Mouse (Mus musculus) stomach, embryonic 16.5 days (tissue): ENCODE data around the gene Col4a2. TPM values are rescaled to one million over a fixed set of nuclear protein-coding genes. Genes with fewer than 3 reads are reported as not detected.
A peak's percentile ranks its signal among the peaks of the same experiment; 100 is the strongest.

ENCODE experiments used
- ATAC-seq: fragments of 200-750 bp; cut with Nextera tagmentation; 2 replicates; pipeline ENCODE4 v1.8.0; 2017; ENCODE audit warnings: moderate number of reproducible peaks, moderate TSS enrichment; ENCODE audit not compliant: insufficient read depth, low FRiP score
- H3K27ac ChIP-seq: fragments of 300-500 bp; sonication (generic); 2 replicates; pipeline ENCODE4 v1.5.1; 2014; ENCODE audit warnings: low read length
- H3K27me3 ChIP-seq: fragments of 300-500 bp; sonication (generic); 2 replicates; pipeline ENCODE4 v1.6.1; 2014; ENCODE audit warnings: low read length, control low read depth, mixed read lengths; ENCODE audit not compliant: control insufficient read depth, insufficient read depth
- H3K36me3 ChIP-seq: fragments of 300-500 bp; sonication (generic); 2 replicates; pipeline ENCODE4 v1.6.1; 2014; ENCODE audit warnings: low read length; ENCODE audit not compliant: control insufficient read depth, insufficient read depth
- H3K4me1 ChIP-seq: fragments of 300-500 bp; sonication (generic); 2 replicates; pipeline ENCODE4 v1.6.1; 2014; ENCODE audit warnings: low read length, control low read depth, mixed read lengths; ENCODE audit not compliant: control insufficient read depth, insufficient read depth
- H3K4me2 ChIP-seq: fragments of 300-500 bp; sonication (generic); 2 replicates; pipeline ENCODE4 v1.6.1; 2014; ENCODE audit warnings: low read depth, low read length, mixed read lengths
- H3K4me3 ChIP-seq: fragments of 300-500 bp; sonication (generic); replicated peaks from 2 replicates; pipeline ENCODE4 v1.5.1; 2014; ENCODE audit warnings: mild to moderate bottlenecking, low read length
- H3K9ac ChIP-seq: fragments of 300-500 bp; sonication (generic); 2 replicates; pipeline ENCODE4 v1.6.1; 2014; ENCODE audit warnings: low read length
- H3K9me3 ChIP-seq: fragments of 300-500 bp; sonication (generic); replicated peaks from 2 replicates; pipeline ENCODE4 v1.6.1; 2016; ENCODE audit warnings: low read length, control low read depth; ENCODE audit not compliant: control insufficient read depth
- WGBS: fragments of 180-500 bp; shearing (Covaris S2); extraction: QIAGEN DNeasy Blood & Tissue Kit; methylation state at CpG from one replicate; pipeline ENCODE4 v1.1.7; 2014; 5-methylcytosine and 5-hydroxymethylcytosine counted together
- polyA plus RNA-seq: library from polyadenylated mRNA; unstranded; fragments of >200 nt; fragmentation: Nextera tagmentation; extraction: Ambion mirVana; gene quantifications from 2 replicates; pipeline ENCODE4 v1.2.1, GENCODE M21; 2015

The Col4a2 gene
- polyA plus RNA-seq, 1 experiment from 2014 or later: 65.2 TPM

DNA sequence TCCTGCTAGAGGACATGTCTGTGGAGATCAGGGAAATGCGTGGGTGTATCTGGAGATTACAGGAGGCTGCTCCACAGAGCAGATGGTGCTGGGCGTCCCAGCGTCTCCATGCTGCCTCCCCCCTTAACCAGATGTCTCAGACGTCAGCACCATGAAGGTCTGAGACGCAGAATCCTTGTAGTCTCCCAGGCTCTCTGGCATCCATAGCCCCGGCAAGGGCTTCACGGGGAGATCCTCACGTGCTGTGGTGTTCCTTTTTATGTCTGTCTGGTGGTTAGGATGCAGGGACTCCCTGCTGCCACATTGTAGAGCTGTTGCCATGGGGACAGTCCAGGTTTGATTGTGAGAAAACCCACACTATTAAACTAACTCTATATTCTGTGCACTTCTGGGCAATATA, 101.7 kb downstream of the Col4a2 start:
- ATAC-seq: no peak
- Histone ChIP-seq H3K9ac (no peak overlapping the region), H3K27ac (no peak overlapping the region), H3K4me1 (peaks cover 24% of the 10 kb centered on the region), H3K27me3 (no peaks in the 10 kb centered on the region), H3K4me3 (no peak overlapping the region), H3K36me3 (no peaks in the 10 kb centered on the region), H3K9me3 (no peaks in the 10 kb centered on the region), H3K4me2 (no peak overlapping the region)
- 71% methylated on average over 8 of the region's 8 CpGs for WGBS

DNA sequence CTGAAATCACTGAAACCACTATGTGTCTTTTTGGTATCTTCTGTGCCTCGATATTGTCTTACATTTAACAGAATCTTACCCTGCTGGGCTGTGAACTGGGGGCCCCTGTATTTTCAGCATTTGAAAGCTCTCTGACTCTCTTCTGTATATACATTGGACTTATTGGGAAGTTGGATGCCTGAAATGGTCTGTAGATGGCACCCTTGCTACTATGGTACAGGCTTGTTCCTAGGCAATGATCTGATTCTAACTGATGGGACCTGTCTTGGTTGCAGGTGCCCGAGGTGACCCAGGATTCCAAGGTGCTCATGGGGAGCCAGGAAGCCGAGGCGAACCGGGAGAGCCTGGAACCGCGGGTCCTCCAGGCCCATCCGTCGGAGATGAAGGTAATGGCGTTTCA, 102.5 kb downstream of the Col4a2 start:
- H3K9ac ChIP-seq: no peak overlapping the region
- no peaks in the 10 kb centered on the region for H3K27me3 ChIP-seq
- H3K27ac ChIP-seq: no peak overlapping the region
- WGBS: 80% methylated on average over 10 of the region's 10 CpGs
- H3K36me3 ChIP-seq: no peaks in the 10 kb centered on the region
- H3K4me2 ChIP-seq: no peak overlapping the region
- no peak overlapping the region for H3K4me3 ChIP-seq
- H3K4me1 ChIP-seq: peaks cover 24% of the 10 kb centered on the region
- H3K9me3 ChIP-seq: no peaks in the 10 kb centered on the region
- ATAC-seq: no peak

DNA sequence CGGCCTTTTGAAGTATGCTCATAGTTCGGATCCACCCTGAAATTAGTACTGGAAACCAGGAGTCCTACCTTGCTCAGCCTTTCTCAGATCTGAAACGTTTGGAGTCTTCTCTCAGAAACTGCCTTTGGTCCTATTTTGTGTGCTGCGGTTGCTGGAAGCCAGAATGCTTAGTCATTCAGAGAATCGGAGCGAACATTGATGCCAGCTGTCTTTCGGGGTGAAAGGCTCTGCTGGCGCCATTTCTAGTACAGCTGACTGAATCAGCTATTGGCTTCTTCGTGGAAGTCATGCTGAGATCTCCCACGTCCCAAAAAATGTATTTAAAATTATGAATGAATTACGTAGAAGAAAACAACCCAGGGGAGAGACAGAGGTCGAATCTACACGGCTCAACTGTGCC, 105.2 kb downstream of the Col4a2 start:
- Histone ChIP-seq H3K36me3 (no peaks in the 10 kb centered on the region), H3K4me1 (peaks cover 5% of the 10 kb centered on the region), H3K27ac (no peak overlapping the region), H3K4me2 (no peak overlapping the region), H3K9me3 (no peaks in the 10 kb centered on the region), H3K27me3 (no peaks in the 10 kb centered on the region), H3K4me3 (no peak overlapping the region), H3K9ac (no peak overlapping the region)
- no peak for ATAC-seq
- WGBS: 76% methylated on average over 13 of the region's 13 CpGs

DNA sequence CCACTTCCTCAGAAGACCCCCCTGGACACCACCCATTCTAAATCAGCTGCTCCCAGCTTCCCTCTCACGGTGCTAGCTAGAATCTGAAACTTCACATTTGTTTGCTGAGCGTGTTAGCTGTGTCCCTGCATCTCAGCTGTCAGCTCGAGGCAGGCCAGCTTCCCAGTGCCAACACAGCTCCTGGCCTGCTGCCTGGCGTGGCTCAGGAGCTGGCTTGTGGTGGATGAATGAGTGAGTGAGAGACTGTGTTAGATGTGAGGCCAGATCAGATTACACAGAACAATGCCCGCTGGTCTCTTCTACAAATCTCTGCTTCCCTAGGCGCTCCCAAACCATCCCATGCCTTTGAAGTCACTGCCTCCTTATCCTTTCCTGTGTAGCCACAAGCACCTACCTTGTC, 106.6 kb downstream of the Col4a2 start:
- peaks cover 3% of the 10 kb centered on the region; the same call in 1 of the 2 replicates for H3K4me1 ChIP-seq
- no peak overlapping the region for H3K4me3 ChIP-seq
- no peak overlapping the region for H3K9ac ChIP-seq
- no peak; the same call in 1 of the 2 replicates for ATAC-seq
- 32% methylated on average over 6 of the region's 6 CpGs for WGBS
- H3K4me2 ChIP-seq: no peak overlapping the region
- no peaks in the 10 kb centered on the region for H3K9me3 ChIP-seq
- H3K36me3 ChIP-seq: peaks cover 5% of the 10 kb centered on the region
- no peaks in the 10 kb centered on the region for H3K27me3 ChIP-seq
- H3K27ac ChIP-seq: no peak overlapping the region; the same call in 1 of the 2 replicates

DNA sequence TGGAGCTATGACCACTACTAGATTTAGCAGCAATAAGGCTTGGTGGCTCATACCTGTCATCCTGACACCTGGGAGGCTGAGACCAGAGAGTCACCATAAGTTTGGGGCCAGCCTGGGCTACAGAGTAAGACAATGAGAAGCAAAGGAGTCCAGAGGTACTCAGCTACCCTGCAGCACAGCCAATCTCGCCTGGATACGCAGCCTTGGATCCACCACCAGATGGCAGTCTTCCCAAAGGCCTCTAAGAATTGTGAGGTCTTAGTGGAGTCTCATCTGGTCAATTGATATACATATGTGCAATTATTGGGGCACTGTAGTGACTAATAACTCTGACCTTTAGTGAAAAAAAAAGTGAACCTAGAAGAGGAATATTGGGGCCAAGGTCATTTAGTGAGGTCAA, 107.0 kb downstream of the Col4a2 start:
- H3K36me3 ChIP-seq: peaks cover 5% of the 10 kb centered on the region
- H3K4me2 ChIP-seq: no peak overlapping the region
- H3K27ac ChIP-seq: no peak overlapping the region; the same call in 1 of the 2 replicates
- ATAC-seq: peak; percentile 73
- 15% methylated on average over 2 of the region's 2 CpGs for WGBS
- no peak overlapping the region for H3K9ac ChIP-seq
- H3K9me3 ChIP-seq: no peaks in the 10 kb centered on the region
- H3K27me3 ChIP-seq: no peaks in the 10 kb centered on the region
- no peak overlapping the region for H3K4me3 ChIP-seq
- H3K4me1 ChIP-seq: peaks cover 3% of the 10 kb centered on the region; the same call in 1 of the 2 replicates

DNA sequence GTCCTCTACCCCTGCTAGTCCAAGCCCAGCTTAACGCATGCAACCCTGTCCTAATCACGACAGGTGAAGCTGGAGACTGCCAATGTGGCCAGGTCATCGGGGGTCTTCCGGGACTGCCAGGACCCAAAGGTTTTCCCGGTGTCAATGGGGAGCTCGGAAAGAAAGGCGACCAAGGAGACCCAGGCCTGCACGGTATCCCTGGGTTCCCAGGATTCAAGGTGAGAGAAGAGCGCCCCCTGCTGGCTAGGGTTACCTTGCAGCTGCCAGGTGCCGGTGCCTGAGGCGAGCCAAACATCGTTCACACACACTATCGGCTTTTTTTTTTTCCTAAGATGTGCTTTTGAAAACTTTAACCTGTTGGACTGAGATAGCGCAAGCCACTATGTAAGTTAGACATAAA, 108.5 kb downstream of the Col4a2 start:
- Histone ChIP-seq H3K4me1 (peaks cover 3% of the 10 kb centered on the region; the same call in 1 of the 2 replicates), H3K27me3 (no peaks in the 10 kb centered on the region), H3K4me3 (no peak overlapping the region), H3K4me2 (no peak overlapping the region), H3K27ac (no peak overlapping the region), H3K36me3 (peaks cover 8% of the 10 kb centered on the region), H3K9ac (no peak overlapping the region), H3K9me3 (no peaks in the 10 kb centered on the region)
- 60% methylated on average over 14 of the region's 14 CpGs for WGBS
- no peak for ATAC-seq

DNA sequence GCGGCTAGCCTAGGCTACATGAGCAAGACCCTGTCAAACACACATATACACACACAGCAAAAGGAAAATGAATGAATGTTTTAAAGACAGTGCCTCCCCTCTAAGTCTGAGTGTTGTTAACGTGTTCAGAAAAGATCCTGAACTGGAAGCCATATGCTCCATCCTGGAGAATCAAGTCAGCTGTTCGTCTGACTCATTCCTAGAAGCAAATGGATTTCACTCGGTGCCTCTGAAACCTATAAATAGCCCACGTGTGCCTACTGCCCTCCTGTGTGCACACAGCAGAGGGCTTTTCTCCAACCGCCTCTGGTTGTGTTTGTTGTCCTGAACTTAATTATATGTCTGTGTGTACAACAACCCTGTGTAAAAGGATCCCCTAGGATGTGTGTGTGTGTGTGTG, 109.4 kb downstream of the Col4a2 start:
- Histone ChIP-seq H3K9ac (no peak overlapping the region), H3K4me3 (no peak overlapping the region), H3K4me1 (peaks cover 3% of the 10 kb centered on the region; the same call in 1 of the 2 replicates), H3K36me3 (peaks cover 10% of the 10 kb centered on the region), H3K4me2 (no peak overlapping the region), H3K27ac (no peak overlapping the region), H3K9me3 (no peaks in the 10 kb centered on the region), H3K27me3 (no peaks in the 10 kb centered on the region)
- ATAC-seq: no peak
- 69% methylated on average over 6 of the region's 6 CpGs for WGBS

DNA sequence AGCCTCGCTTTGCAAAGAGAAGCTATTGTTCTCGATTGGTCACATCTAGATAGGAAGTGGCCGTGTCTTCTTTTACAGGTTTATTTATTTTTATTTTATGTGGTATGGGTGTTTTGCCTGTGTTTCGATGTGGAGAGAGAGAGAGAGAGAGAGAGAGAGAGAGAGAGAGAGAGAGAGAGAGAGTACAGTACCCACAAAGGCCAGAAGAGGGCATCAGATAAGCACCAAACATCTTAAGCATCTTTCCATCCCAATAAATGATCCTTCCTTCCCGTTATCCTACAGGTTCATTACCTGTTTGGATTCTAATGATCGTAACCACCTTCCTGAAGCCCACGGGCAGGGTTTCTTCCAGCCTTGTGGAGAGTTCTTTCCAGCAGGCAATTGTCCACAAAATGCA, 110.5 kb downstream of the Col4a2 start:
- no peak overlapping the region for H3K4me3 ChIP-seq
- no peak for ATAC-seq
- H3K4me1 ChIP-seq: peaks cover 3% of the 10 kb centered on the region; the same call in 1 of the 2 replicates
- H3K27me3 ChIP-seq: no peaks in the 10 kb centered on the region
- 69% methylated on average over 7 of the region's 7 CpGs for WGBS
- H3K27ac ChIP-seq: no peak overlapping the region
- peaks cover 10% of the 10 kb centered on the region for H3K36me3 ChIP-seq
- no peaks in the 10 kb centered on the region for H3K9me3 ChIP-seq
- no peak overlapping the region for H3K9ac ChIP-seq
- no peak overlapping the region for H3K4me2 ChIP-seq

DNA sequence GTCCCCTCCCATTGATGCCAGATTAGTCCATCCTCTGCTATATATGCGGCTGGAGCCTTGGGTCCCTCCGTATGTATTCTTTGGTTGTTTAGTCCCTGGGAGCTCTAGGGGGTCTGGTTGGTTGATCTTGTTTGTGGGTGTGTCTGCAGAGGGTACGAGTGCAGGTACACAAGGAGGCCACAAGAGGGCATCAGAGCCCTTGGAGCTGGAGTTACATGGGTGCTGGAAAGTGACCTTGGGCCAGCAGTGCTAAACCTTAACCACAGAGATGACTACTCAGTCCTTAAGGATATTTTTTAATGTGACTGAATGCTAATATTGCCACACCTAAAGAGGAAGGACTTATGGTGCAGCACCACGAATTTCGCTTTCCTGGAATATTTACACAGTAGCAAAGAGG, 118.1 kb downstream of the Col4a2 start:
- Histone ChIP-seq H3K4me3 (no peak overlapping the region), H3K27me3 (no peaks in the 10 kb centered on the region), H3K27ac (no peak overlapping the region), H3K36me3 (peaks cover 18% of the 10 kb centered on the region), H3K4me2 (no peak overlapping the region), H3K4me1 (no peaks in the 10 kb centered on the region), H3K9ac (no peak overlapping the region), H3K9me3 (no peaks in the 10 kb centered on the region)
- no peak for ATAC-seq
- 71% methylated on average over 5 of the region's 5 CpGs for WGBS

DNA sequence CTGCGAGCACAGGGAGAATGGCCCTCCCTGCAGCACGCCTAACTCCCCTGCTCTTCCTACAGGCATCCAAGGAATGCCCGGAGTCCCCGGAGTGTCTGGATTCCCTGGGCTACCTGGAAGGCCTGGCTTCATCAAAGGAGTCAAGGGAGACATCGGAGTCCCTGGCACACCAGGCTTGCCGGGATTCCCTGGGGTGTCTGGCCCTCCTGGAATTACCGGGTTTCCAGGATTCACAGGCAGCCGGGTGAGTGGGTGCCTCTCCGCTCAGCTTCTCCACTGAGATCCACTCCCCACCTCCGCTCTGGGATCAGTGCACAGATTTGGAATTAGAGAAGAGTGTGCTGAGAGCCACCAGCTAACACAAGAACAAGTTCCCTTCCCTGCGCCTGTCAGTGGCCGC, 125.3 kb downstream of the Col4a2 start:
- no peak for ATAC-seq
- no peaks in the 10 kb centered on the region for H3K9me3 ChIP-seq
- H3K9ac ChIP-seq: no peak overlapping the region
- no peak overlapping the region for H3K27ac ChIP-seq
- peaks cover 4% of the 10 kb centered on the region; the same call in 1 of the 2 replicates for H3K36me3 ChIP-seq
- H3K4me2 ChIP-seq: no peak overlapping the region
- H3K4me1 ChIP-seq: no peaks in the 10 kb centered on the region
- H3K4me3 ChIP-seq: no peak overlapping the region
- WGBS: 61% methylated on average over 12 of the region's 12 CpGs
- no peaks in the 10 kb centered on the region for H3K27me3 ChIP-seq
